Mouse (Mus musculus) myocyte (in vitro differentiated cells): Measurements from ENCODE around the gene Myb. TPM values are rescaled to one million over a fixed set of nuclear protein-coding genes. Genes with fewer than 3 reads are reported as not detected.

Experiments
- H3K27me3 ChIP-seq: one replicate; pipeline ENCODE4 v1.6.1; 2011; ENCODE audit not compliant: control insufficient read depth, insufficient read depth, insufficient read length
- H3K36me3 ChIP-seq: one replicate; pipeline ENCODE4 v1.6.1; 2011; ENCODE audit not compliant: control insufficient read depth, insufficient read depth
- H3K4me2 ChIP-seq: one replicate; pipeline ENCODE4 v1.6.1; 2011; ENCODE audit warnings: low read depth, control low read depth
- H3K4me3 ChIP-seq: one replicate; pipeline ENCODE4 v1.5.1; 2011; ENCODE audit warnings: mild to moderate bottlenecking, control low read depth, moderate library complexity
- H3K79me2 ChIP-seq: one replicate; pipeline ENCODE4 v1.6.1; 2011; ENCODE audit not compliant: control insufficient read depth, insufficient read depth
- H3ac ChIP-seq: one replicate; pipeline ENCODE4 v1.6.1; 2011; ENCODE audit not compliant: control insufficient read depth, insufficient read length
- CEBPB ChIP-seq: IDR thresholded peaks from 2 replicates; pipeline ENCODE4 v1.6.1; 2011; ENCODE audit warnings: mild to moderate bottlenecking, moderate library complexity; ENCODE audit not compliant: poor library complexity, insufficient read depth, severe bottlenecking
- E2F4 ChIP-seq: IDR thresholded peaks from one replicate; pipeline ENCODE4 v1.6.1; 2011; ENCODE audit warnings: mild to moderate bottlenecking, control low read depth, moderate library complexity; ENCODE audit not compliant: insufficient read depth
- MAX ChIP-seq: IDR thresholded peaks from one replicate; pipeline ENCODE4 v1.6.1; 2011; ENCODE audit warnings: low read depth, mild to moderate bottlenecking, control low read depth
- MYOD1 ChIP-seq, 3 experiments: IDR thresholded peaks; one replicate each; pipeline ENCODE4 v1.6.1; 2011; ENCODE audit warnings: control low read depth in 2 of 3, low read depth in 2 of 3, mild to moderate bottlenecking in 2 of 3, moderate library complexity in 1 of 3; ENCODE audit not compliant: insufficient read length in 2 of 3, control insufficient read depth in 1 of 3
- MYOG ChIP-seq, 3 experiments: IDR thresholded peaks; one replicate each; pipeline ENCODE4 v1.6.1; 2011; ENCODE audit warnings: control low read depth in 2 of 3, low read depth in 2 of 3, mild to moderate bottlenecking in 2 of 3; ENCODE audit not compliant: insufficient read length in 2 of 3, control insufficient read depth in 1 of 3, insufficient read depth in 1 of 3
- POLR2A ChIP-seq: IDR thresholded peaks from one replicate; pipeline ENCODE4 v1.6.1; 2011; ENCODE audit warnings: low read depth, mild to moderate bottlenecking, control low read depth, moderate library complexity; ENCODE audit not compliant: insufficient read length
- POLR2AphosphoS2 ChIP-seq: IDR thresholded peaks from one replicate; pipeline ENCODE4 v1.6.1; 2011; ENCODE audit warnings: low read depth, control low read depth; ENCODE audit not compliant: insufficient read length
- REST ChIP-seq: IDR thresholded peaks from one replicate; pipeline ENCODE4 v1.6.1; 2011; ENCODE audit warnings: mild to moderate bottlenecking, control low read depth, moderate library complexity; ENCODE audit not compliant: insufficient read depth, insufficient read length
- SRF ChIP-seq: IDR thresholded peaks from one replicate; pipeline ENCODE4 v1.6.1; 2011; ENCODE audit warnings: low read depth; ENCODE audit not compliant: control insufficient read depth, insufficient read length
- TCF12 ChIP-seq: IDR thresholded peaks from one replicate; pipeline ENCODE4 v1.6.1; 2011; ENCODE audit warnings: mild to moderate bottlenecking, control low read depth; ENCODE audit not compliant: poor library complexity, insufficient read depth, severe bottlenecking
- TCF3 ChIP-seq: IDR thresholded peaks from one replicate; pipeline ENCODE4 v1.6.1; 2011; ENCODE audit warnings: low read depth, control low read depth; ENCODE audit not compliant: insufficient read length
- USF1 ChIP-seq: IDR thresholded peaks from one replicate; pipeline ENCODE4 v1.6.1; 2011; ENCODE audit warnings: low read depth, mild to moderate bottlenecking, control low read depth, moderate library complexity
- polyA plus RNA-seq: library from polyadenylated mRNA; unstranded; fragments of >200 nt; fragmentation: generic; extraction: Trizol; gene quantifications from one replicate; pipeline ENCODE4 v1.2.1, GENCODE M21; 2012; ENCODE audit warnings: missing spikeins

The Myb gene
- polyA plus RNA-seq, 1 experiment = 0.02 TPM

DNA sequence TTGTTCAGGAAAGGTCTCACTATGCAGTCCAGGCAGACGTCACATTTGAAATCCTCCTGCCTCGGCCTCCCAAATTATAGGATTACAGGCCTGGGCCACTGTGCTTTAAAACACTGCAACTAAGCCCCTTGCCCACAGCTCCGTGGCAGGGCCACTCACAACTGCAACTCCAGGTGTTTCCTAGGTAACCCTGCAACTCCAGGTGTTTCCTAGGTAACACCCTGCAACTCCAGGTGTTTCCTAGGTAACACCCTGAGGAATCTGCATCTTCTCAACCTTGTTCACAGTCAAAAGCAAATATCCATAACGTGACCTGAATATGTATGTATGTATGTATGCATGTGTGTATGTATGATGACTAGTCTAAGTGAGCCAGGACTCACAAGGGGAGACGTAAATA lies 75.7 kb downstream of the Myb start:
- Histone ChIP-seq H3K27me3 (no peaks in the 10 kb centered on the region), H3K36me3 (no peaks in the 10 kb centered on the region), H3K79me2 (no peaks in the 10 kb centered on the region), H3K4me2 (no peak overlapping the region), H3ac (no peak overlapping the region), H3K4me3 (no peak overlapping the region)
- TF ChIP-seq POLR2A = no peak

DNA sequence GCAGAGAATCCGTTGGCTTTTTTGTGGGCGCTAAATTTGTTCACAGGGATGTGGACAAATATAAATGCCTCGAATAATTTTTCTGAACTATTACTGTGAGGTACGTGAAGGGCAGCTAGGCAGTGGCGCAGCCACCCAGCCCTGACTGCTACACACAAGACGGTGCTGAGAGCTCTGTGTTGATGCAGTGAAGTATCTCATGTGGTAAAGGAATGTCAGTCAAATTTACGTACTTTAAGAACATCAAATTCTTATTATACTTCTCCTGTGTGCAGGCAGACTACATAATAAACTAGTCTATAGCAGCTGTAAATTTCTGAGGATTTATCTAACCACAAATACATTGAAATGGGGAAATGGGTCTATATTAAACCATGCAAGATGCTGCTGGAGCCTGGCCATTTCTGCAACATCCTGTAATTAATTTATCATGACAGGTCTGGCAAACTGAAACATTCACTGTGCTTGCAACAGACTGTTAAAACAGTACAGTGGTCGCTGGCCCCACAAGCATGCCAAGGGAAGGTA lies 77.3 kb downstream of the Myb start:
- H3K4me3 ChIP-seq = no peak overlapping the region
- no peak overlapping the region for H3ac ChIP-seq
- H3K27me3 ChIP-seq = no peaks in the 10 kb centered on the region
- H3K4me2 ChIP-seq = no peak overlapping the region
- H3K79me2 ChIP-seq = no peaks in the 10 kb centered on the region
- TF ChIP-seq POLR2AphosphoS2 = no peak
- no peak for TF ChIP-seq MAX
- TF ChIP-seq SRF = no peak
- H3K36me3 ChIP-seq = no peaks in the 10 kb centered on the region

DNA sequence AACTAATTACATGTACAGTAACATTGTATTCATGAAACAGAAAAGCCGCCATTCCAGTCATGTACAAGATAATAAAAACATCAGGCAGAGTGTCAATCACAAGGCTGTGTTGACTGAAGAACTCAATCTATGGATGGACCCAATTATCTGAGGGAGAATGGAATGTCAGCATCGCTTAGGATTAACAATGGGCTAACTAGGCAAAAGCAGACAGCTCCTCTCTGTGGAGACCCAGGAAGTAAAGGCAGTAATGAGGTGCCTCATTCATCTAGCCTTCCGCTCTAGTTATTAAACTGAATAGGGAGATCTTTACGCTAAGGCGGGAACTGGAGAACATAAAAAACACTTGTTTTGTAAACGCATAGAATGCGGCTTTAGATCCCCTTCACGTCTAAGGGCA lies 78.3 kb downstream of the Myb start:
- H3K79me2 ChIP-seq = no peaks in the 10 kb centered on the region

DNA sequence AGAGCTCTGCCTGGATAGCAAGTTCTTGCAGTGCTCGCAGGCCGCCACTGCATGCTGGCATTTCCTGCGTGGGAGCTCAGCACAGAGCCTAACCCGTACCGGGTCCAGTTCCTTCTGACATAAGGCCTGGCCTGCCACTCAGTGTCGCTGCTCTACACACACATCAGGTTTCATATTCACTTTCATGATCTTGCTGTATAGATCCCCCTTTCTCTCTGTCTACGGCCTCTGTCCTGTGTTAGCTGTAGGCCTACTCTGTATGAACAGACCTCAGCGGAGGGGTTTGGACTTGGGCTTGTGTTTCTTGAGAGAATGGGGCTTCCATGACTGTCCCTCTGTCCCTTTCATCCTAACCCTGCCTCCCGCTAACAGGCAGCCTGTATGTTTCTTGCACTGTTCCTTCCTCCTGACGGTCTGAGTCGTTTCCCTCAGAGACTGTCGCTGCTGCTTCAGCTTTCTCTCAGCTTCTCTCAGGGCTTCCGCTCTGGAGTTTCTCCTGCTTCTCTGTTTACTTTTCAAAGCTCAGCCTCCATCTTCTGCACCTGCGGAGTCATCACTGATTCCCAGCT lies 83.5 kb downstream of the Myb start:
- no peak overlapping the region for H3ac ChIP-seq
- TF ChIP-seq E2F4 (no peak), TCF12 (no peak), SRF (no peak), CEBPB (no peak), POLR2AphosphoS2 (no peak), TCF3 (no peak), MYOD1 (IDR thresholded peaks at IDR 0.05; ENCODE audit: control insufficient read depth in 1 of 3, insufficient read length in 2 of 3, low read depth in 2 of 3) (no peak), REST (no peak), MAX (no peak), MYOG (IDR thresholded peaks at IDR 0.05; ENCODE audit: control insufficient read depth in 1 of 3, insufficient read depth in 1 of 3, insufficient read length in 2 of 3, low read depth in 2 of 3) (no peak), USF1 (no peak), POLR2A (no peak)
- no peak overlapping the region for H3K4me3 ChIP-seq

More for the DNA sequence above, 78.3 kb downstream of the Myb start:
- H3K4me3 ChIP-seq = no peak overlapping the region
- H3ac ChIP-seq = no peak overlapping the region
- TF ChIP-seq POLR2AphosphoS2 (no peak), USF1 (no peak), CEBPB (no peak), MYOG (IDR thresholded peaks at IDR 0.05; ENCODE audit: control insufficient read depth in 1 of 3, insufficient read depth in 1 of 3, insufficient read length in 2 of 3, low read depth in 2 of 3) (no peak)
- H3K27me3 ChIP-seq = no peaks in the 10 kb centered on the region
- H3K36me3 ChIP-seq = no peaks in the 10 kb centered on the region
- H3K4me2 ChIP-seq = no peak overlapping the region

DNA sequence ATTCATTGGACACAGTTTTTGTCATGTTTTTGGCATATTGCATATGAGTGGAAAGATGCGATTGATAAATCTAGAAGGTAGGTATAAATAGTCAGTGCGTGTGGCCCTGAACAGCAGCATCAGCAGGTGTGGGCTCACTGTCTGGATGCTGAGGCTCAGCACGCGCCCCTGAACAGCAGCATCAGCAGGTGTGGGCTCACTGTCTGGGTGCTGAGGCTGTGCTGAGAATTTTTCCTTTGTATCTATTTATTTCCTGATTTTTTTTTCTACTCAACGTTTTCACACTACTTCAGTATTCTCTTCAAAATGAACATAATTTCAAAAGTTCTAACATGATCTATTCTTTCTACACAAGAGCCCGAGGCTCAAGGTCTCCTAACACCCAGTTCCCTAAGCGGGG lies 84.1 kb downstream of the Myb start:
- no peak overlapping the region for H3K4me3 ChIP-seq
- H3K79me2 ChIP-seq = no peaks in the 10 kb centered on the region
- no peaks in the 10 kb centered on the region for H3K27me3 ChIP-seq
- TF ChIP-seq CEBPB (no peak), USF1 (no peak), POLR2A (no peak), MAX (no peak), MYOG (IDR thresholded peaks at IDR 0.05; ENCODE audit: control insufficient read depth in 1 of 3, insufficient read depth in 1 of 3, insufficient read length in 2 of 3, low read depth in 2 of 3) (no peak), MYOD1 (IDR thresholded peaks at IDR 0.05; ENCODE audit: control insufficient read depth in 1 of 3, insufficient read length in 2 of 3, low read depth in 2 of 3) (no peak), E2F4 (no peak), TCF12 (no peak), TCF3 (no peak), POLR2AphosphoS2 (no peak), REST (no peak), SRF (no peak)
- H3ac ChIP-seq = no peak overlapping the region
- H3K4me2 ChIP-seq = no peak overlapping the region
- no peaks in the 10 kb centered on the region for H3K36me3 ChIP-seq

More for the DNA sequence above, 83.5 kb downstream of the Myb start:
- Histone ChIP-seq H3K79me2 (no peaks in the 10 kb centered on the region), H3K36me3 (no peaks in the 10 kb centered on the region), H3K27me3 (no peaks in the 10 kb centered on the region), H3K4me2 (no peak overlapping the region)
